Mouse (Mus musculus): ENCODE results near the gene Bex3.
A peak's percentile ranks its signal among the peaks of the same experiment; 100 is the strongest.

DNA sequence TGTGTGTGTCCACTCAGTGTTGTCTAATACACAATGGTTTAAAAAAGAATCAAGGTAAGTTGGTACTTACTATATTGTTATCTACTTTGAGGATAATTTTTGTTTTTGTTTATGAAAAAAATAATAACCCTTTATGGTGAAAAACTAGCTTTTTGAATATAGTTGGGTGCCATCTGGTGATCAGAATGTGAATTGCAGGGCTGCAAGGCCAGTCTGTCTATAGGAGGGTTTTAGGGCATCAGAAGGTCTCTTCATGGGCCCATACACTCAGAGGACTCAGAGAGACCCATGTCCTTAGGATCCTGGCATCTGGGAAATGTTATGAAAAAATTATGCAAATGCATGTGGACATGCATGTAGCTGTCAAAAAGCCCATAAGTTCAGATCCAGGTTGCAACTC is 34.2 kb downstream of the Bex3 start:
- TF ChIP-seq CTCF (IDR thresholded peaks at IDR 0.05; ENCODE audit: low read depth) (peak; percentile 46; the same call in 1 of the 2 replicates), EP300 (IDR thresholded peaks at IDR 0.05; ENCODE audit: low read depth) (no peak)

All from liver, embryonic 14.5 days (tissue).